Mouse (Mus musculus): ENCODE results near the gene Dbp. TPM values are rescaled to one million over a fixed set of nuclear protein-coding genes. Genes with fewer than 3 reads are reported as not detected.

The Dbp gene
- polyA plus RNA-seq, 1 experiment = 26.2 TPM

- H3K36me3 ChIP-seq (ENCODE audit: control insufficient read depth, insufficient read depth) = no peaks in the 10 kb centered on the region
- peak overlapping the region; percentile 79 for H3K4me2 ChIP-seq (ENCODE audit: low read depth)
- peaks cover 48% of the 10 kb centered on the region for H3K79me2 ChIP-seq (ENCODE audit: control insufficient read depth, insufficient read depth)
- peak overlapping the region; percentile 96 for H3K4me3 ChIP-seq
- H3ac ChIP-seq (ENCODE audit: control insufficient read depth, insufficient read length) = peak overlapping the region; percentile 52
- no peaks in the 10 kb centered on the region for H3K27me3 ChIP-seq (ENCODE audit: control insufficient read depth, insufficient read depth, insufficient read length)
- TF ChIP-seq MYOG (IDR thresholded peaks at IDR 0.05; ENCODE audit: control insufficient read depth in 1 of 3, insufficient read depth in 1 of 3, insufficient read length in 2 of 3, low read depth in 2 of 3) (no peak), POLR2AphosphoS2 (IDR thresholded peaks at IDR 0.05; ENCODE audit: insufficient read length, low read depth) (no peak)
These were observed 12.3 kb downstream of the Dbp start for GRCm38 (mm10) chr7:45716952-45717917.

GRCm38 (mm10) chr7:45717918-45718297, 13.0 kb downstream of the Dbp start, which contains the start of gene Sphk2:
Gene Sphk2, minus strand, starts transcription at chr7:45718002.
- H3ac ChIP-seq (ENCODE audit: control insufficient read depth, insufficient read length) = peak within 1 kb of the TSS; percentile 52
- peak within 1 kb of the TSS; percentile 96 for H3K4me3 ChIP-seq
- no peaks in the 10 kb centered on the region for H3K36me3 ChIP-seq (ENCODE audit: control insufficient read depth, insufficient read depth)
- H3K27me3 ChIP-seq (ENCODE audit: control insufficient read depth, insufficient read depth, insufficient read length) = no peaks in the 10 kb centered on the region
- TF ChIP-seq POLR2AphosphoS2 (IDR thresholded peaks at IDR 0.05; ENCODE audit: insufficient read length, low read depth) (peak; percentile 99), TCF12 (IDR thresholded peaks at IDR 0.05; ENCODE audit: insufficient read depth, poor library complexity, severe bottlenecking) (no peak), E2F4 (IDR thresholded peaks at IDR 0.05; ENCODE audit: insufficient read depth) (no peak), MYOD1 (IDR thresholded peaks at IDR 0.05; ENCODE audit: control insufficient read depth in 1 of 3, insufficient read length in 2 of 3, low read depth in 2 of 3) (no peak), CEBPB (IDR thresholded peaks at IDR 0.05; ENCODE audit: insufficient read depth, poor library complexity, severe bottlenecking) (peak; percentile 57; the same call in 1 of the 2 replicates), TCF3 (IDR thresholded peaks at IDR 0.05; ENCODE audit: insufficient read length, low read depth) (no peak), MAX (IDR thresholded peaks at IDR 0.05; ENCODE audit: low read depth) (peak; percentile 11), POLR2A (IDR thresholded peaks at IDR 0.05; ENCODE audit: insufficient read length, low read depth) (peak; percentile 96), USF1 (IDR thresholded peaks at IDR 0.05; ENCODE audit: low read depth) (peak; percentile 77), REST (IDR thresholded peaks at IDR 0.05; ENCODE audit: insufficient read depth, insufficient read length) (peak; percentile 22), MYOG (IDR thresholded peaks at IDR 0.05; ENCODE audit: control insufficient read depth in 1 of 3, insufficient read depth in 1 of 3, insufficient read length in 2 of 3, low read depth in 2 of 3) (peak in 1 of 3 experiments; percentile 43), SRF (IDR thresholded peaks at IDR 0.05; ENCODE audit: control insufficient read depth, insufficient read length, low read depth) (peak; percentile 85)
- H3K79me2 ChIP-seq (ENCODE audit: control insufficient read depth, insufficient read depth) = peaks cover 48% of the 10 kb centered on the region
- peak within 1 kb of the TSS; percentile 96 for H3K4me2 ChIP-seq (ENCODE audit: low read depth)

GRCm38 (mm10) chr7:45718331-45718730, 13.4 kb downstream of the Dbp start:
- Histone ChIP-seq H3K27me3 (ENCODE audit: control insufficient read depth, insufficient read depth, insufficient read length) (no peaks in the 10 kb centered on the region), H3K79me2 (ENCODE audit: control insufficient read depth, insufficient read depth) (peaks cover 48% of the 10 kb centered on the region), H3K36me3 (ENCODE audit: control insufficient read depth, insufficient read depth) (no peaks in the 10 kb centered on the region), H3K4me3 (peak overlapping the region; percentile 96), H3K4me2 (ENCODE audit: low read depth) (peak overlapping the region; percentile 96), H3ac (ENCODE audit: control insufficient read depth, insufficient read length) (peak overlapping the region; percentile 52)
- no peak for TF ChIP-seq MYOG (IDR thresholded peaks at IDR 0.05; ENCODE audit: control insufficient read depth in 1 of 3, insufficient read depth in 1 of 3, insufficient read length in 2 of 3, low read depth in 2 of 3)
- no peak for TF ChIP-seq POLR2AphosphoS2 (IDR thresholded peaks at IDR 0.05; ENCODE audit: insufficient read length, low read depth)
- no peak for TF ChIP-seq SRF (IDR thresholded peaks at IDR 0.05; ENCODE audit: control insufficient read depth, insufficient read length, low read depth)
- no peak for TF ChIP-seq REST (IDR thresholded peaks at IDR 0.05; ENCODE audit: insufficient read depth, insufficient read length)
- TF ChIP-seq TCF12 (IDR thresholded peaks at IDR 0.05; ENCODE audit: insufficient read depth, poor library complexity, severe bottlenecking) = no peak
- TF ChIP-seq POLR2A (IDR thresholded peaks at IDR 0.05; ENCODE audit: insufficient read length, low read depth) = no peak
- no peak for TF ChIP-seq CEBPB (IDR thresholded peaks at IDR 0.05; ENCODE audit: insufficient read depth, poor library complexity, severe bottlenecking)
- no peak for TF ChIP-seq E2F4 (IDR thresholded peaks at IDR 0.05; ENCODE audit: insufficient read depth)
- TF ChIP-seq MAX (IDR thresholded peaks at IDR 0.05; ENCODE audit: low read depth) = no peak
- TF ChIP-seq TCF3 (IDR thresholded peaks at IDR 0.05; ENCODE audit: insufficient read length, low read depth) = no peak

- H3K36me3 ChIP-seq (ENCODE audit: control insufficient read depth, insufficient read depth) = no peaks in the 10 kb centered on the region
- TF ChIP-seq POLR2AphosphoS2 (IDR thresholded peaks at IDR 0.05; ENCODE audit: insufficient read length, low read depth) (no peak), SRF (IDR thresholded peaks at IDR 0.05; ENCODE audit: control insufficient read depth, insufficient read length, low read depth) (no peak), E2F4 (IDR thresholded peaks at IDR 0.05; ENCODE audit: insufficient read depth) (no peak), TCF3 (IDR thresholded peaks at IDR 0.05; ENCODE audit: insufficient read length, low read depth) (no peak), MAX (IDR thresholded peaks at IDR 0.05; ENCODE audit: low read depth) (no peak), MYOD1 (IDR thresholded peaks at IDR 0.05; ENCODE audit: control insufficient read depth in 1 of 3, insufficient read length in 2 of 3, low read depth in 2 of 3) (no peak), CEBPB (IDR thresholded peaks at IDR 0.05; ENCODE audit: insufficient read depth, poor library complexity, severe bottlenecking) (no peak)
- peak overlapping the region; percentile 96 for H3K4me3 ChIP-seq
- H3K27me3 ChIP-seq (ENCODE audit: control insufficient read depth, insufficient read depth, insufficient read length) = no peaks in the 10 kb centered on the region
- H3ac ChIP-seq (ENCODE audit: control insufficient read depth, insufficient read length) = peak overlapping the region; percentile 52
- H3K79me2 ChIP-seq (ENCODE audit: control insufficient read depth, insufficient read depth) = peaks cover 43% of the 10 kb centered on the region
- peak overlapping the region; percentile 96 for H3K4me2 ChIP-seq (ENCODE audit: low read depth)
These were observed 14.3 kb downstream of the Dbp start for GRCm38 (mm10) chr7:45719180-45719579.

All from myocyte (in vitro differentiated cells).